Mouse (Mus musculus) liver, embryonic 13.5 days (tissue): Measurements from ENCODE around the gene Mup11. TPM values are rescaled to one million over a fixed set of nuclear protein-coding genes. Genes with fewer than 3 reads are reported as not detected.
"Not testable (repeated sequence)": the region's sequence is repeated elsewhere in the genome, so short reads cannot be mapped to it uniquely, and the experiment has no call there.

Experiments used
- ATAC-seq: fragments of 200-750 bp; cut with Nextera tagmentation; 2 replicates; pipeline ENCODE4 v1.8.0; 2017; ENCODE audit warnings: low read depth, mild to moderate bottlenecking, moderate number of reproducible peaks, moderate library complexity
- DNase-seq: peaks from one replicate; pipeline ENCODE4 v3.0.0; 2022
- H3K27ac ChIP-seq: fragments of 300-500 bp; sonication (generic); 2 replicates; pipeline ENCODE4 v1.5.1; 2015; ENCODE audit warnings: moderate library complexity, mild to moderate bottlenecking, inconsistent platforms
- H3K27me3 ChIP-seq: fragments of 300-500 bp; sonication (generic); 2 replicates; pipeline ENCODE4 v1.6.1; 2015; ENCODE audit warnings: mild to moderate bottlenecking, inconsistent platforms
- H3K36me3 ChIP-seq: fragments of 300-500 bp; sonication (generic); 2 replicates; pipeline ENCODE4 v1.6.1; 2015; ENCODE audit warnings: mild to moderate bottlenecking, inconsistent platforms
- H3K4me1 ChIP-seq: fragments of 300-500 bp; sonication (generic); replicated peaks from 2 replicates; pipeline ENCODE4 v1.6.1; 2015; ENCODE audit warnings: inconsistent platforms
- H3K4me2 ChIP-seq: fragments of 300-500 bp; sonication (generic); 2 replicates; pipeline ENCODE4 v1.6.1; 2015; ENCODE audit warnings: inconsistent platforms, mild to moderate bottlenecking, moderate library complexity
- H3K4me3 ChIP-seq: fragments of 300-500 bp; sonication (generic); replicated peaks from 2 replicates; pipeline ENCODE4 v1.5.1; 2015; ENCODE audit warnings: mild to moderate bottlenecking, inconsistent platforms
- H3K9ac ChIP-seq: fragments of 300-500 bp; sonication (generic); 2 replicates; pipeline ENCODE4 v1.6.1; 2015; ENCODE audit warnings: mild to moderate bottlenecking, inconsistent platforms
- H3K9me3 ChIP-seq: fragments of 300-500 bp; sonication (generic); replicated peaks from 2 replicates; pipeline ENCODE4 v1.6.1; 2016; ENCODE audit warnings: inconsistent platforms
- WGBS: fragments of 180-500 bp; shearing (Covaris S2); methylation state at CpG from one replicate; pipeline ENCODE4 v1.1.7; 2015; ENCODE audit not compliant: insufficient replicate concordance; 5-methylcytosine and 5-hydroxymethylcytosine counted together
- polyA plus RNA-seq: library from polyadenylated mRNA; unstranded; fragments of >200 nt; fragmentation: Nextera tagmentation; extraction: Ambion mirVana; gene quantifications from 2 replicates; pipeline ENCODE4 v1.2.1, GENCODE M21; 2015

Mup11 gene
- polyA plus RNA-seq = not detected in 2 replicates

GRCm38 (mm10) chr4:60662311-60662710 is at the start of gene Mup11:
TSS of gene Mup11 (minus strand) at chr4:60662411.
- DNase-seq, ATAC-seq, H3K27ac ChIP-seq, H3K36me3 ChIP-seq, H3K27me3 ChIP-seq, H3K9me3 ChIP-seq, H3K4me1 ChIP-seq, H3K4me3 ChIP-seq, H3K9ac ChIP-seq, H3K4me2 ChIP-seq: not testable (repeated sequence)
- WGBS = 72% methylated on average over 4 of the region's 5 CpGs

Other genes starting within 250 kb of the Mup11 start
- not detected in 2 replicates for gene Mup9, start 240.5 kb downstream of the Mup11 start, polyA plus RNA-seq
- not detected in 2 replicates for gene Mup1, start 160.5 kb downstream of the Mup11 start, polyA plus RNA-seq
- gene Mup10, start 80.2 kb downstream of the Mup11 start, polyA plus RNA-seq = not detected in 2 replicates
- gene Mup12, start 78.9 kb upstream of the Mup11 start, polyA plus RNA-seq = not detected in 2 replicates
- not detected in 2 replicates for gene Mup22, start 159.1 kb upstream of the Mup11 start, polyA plus RNA-seq